ENCODE assay signal across 14 mouse cellular contexts in genomic region chr10:21889141-21889765, GRCm38 (mm10). TPM values are rescaled to one million over a fixed set of nuclear protein-coding genes. Genes with fewer than 3 reads are reported as not detected.
A peak's percentile ranks its signal among the peaks of the same experiment; 100 is the strongest.
DNase-seq lines count a peak whose midpoint lies in the region; ATAC-seq and TF ChIP-seq lines count a peak whose summit lies in the region.
"Had no signal": no experiment of that assay in that cellular context is flagged by ENCODE, and none has a peak within 500 bp of the region (broad histone marks: within the 10 kb centered on the region; RNA-seq: fewer than 3 reads in every experiment).

No protein-coding gene starts in this region.

- no peak overlapping the region for H3K9ac ChIP-seq in hindbrain, embryonic 13.5 days
- H3K9ac ChIP-seq: forebrain, embryonic 12.5 days; limb, embryonic 15.5 days; midbrain, embryonic 15.5 days; stomach, embryonic 15.5 days had no signal

- no peaks in the 10 kb centered on the region for H3K27me3 ChIP-seq in kidney, adult 2 months (replicated peaks; ENCODE audit: control insufficient read depth, insufficient read depth, low read length)
- no peaks in the 10 kb centered on the region for H3K27me3 ChIP-seq in hindbrain, embryonic 13.5 days
- H3K27me3 ChIP-seq: CH12.LX; forebrain, embryonic 12.5 days; limb, embryonic 15.5 days; midbrain, embryonic 15.5 days; stomach, embryonic 15.5 days had no signal

- TF ChIP-seq CTCF in kidney, adult 2 months (conservative IDR thresholded peaks at IDR 0.05; ENCODE audit: insufficient read depth, insufficient read length, low read depth, low read length) = no peak

- peak; percentile 33 for DNase-seq in kidney, adult 2 months
- no peak for DNase-seq in kidney, postnatal 36 days
- DNase-seq in ES-CJ7 (ENCODE audit: low read depth, low spot score) = peak; percentile 37
- DNase-seq in cerebellum, postnatal 14 days = no peak
- DNase-seq: cerebellum, adult 9-10 months; kidney, adult 18-20 months had no signal

- H3K4me2 ChIP-seq in hindbrain, embryonic 13.5 days = no peak overlapping the region
- H3K4me2 ChIP-seq: forebrain, embryonic 12.5 days; limb, embryonic 15.5 days; midbrain, embryonic 15.5 days; stomach, embryonic 15.5 days had no signal

- no peaks in the 10 kb centered on the region for H3K9me3 ChIP-seq in hindbrain, embryonic 13.5 days
- H3K9me3 ChIP-seq: forebrain, embryonic 12.5 days; limb, embryonic 15.5 days; midbrain, embryonic 15.5 days; stomach, embryonic 15.5 days had no signal

- 82% methylated on average over 3 of the region's 3 CpGs for WGBS in kidney, adult 2 months
- WGBS in macrophage (ENCODE audit: missing documents) = 54% methylated on average over 3 of the region's 3 CpGs
- WGBS in hindbrain, embryonic 13.5 days = 72% methylated on average over 3 of the region's 3 CpGs

- H3K27ac ChIP-seq in kidney, adult 2 months (ENCODE audit: insufficient read depth, low read depth, low read length) = no peak overlapping the region
- H3K27ac ChIP-seq in macrophage = peak overlapping the region; percentile 49
- no peak overlapping the region for H3K27ac ChIP-seq in hindbrain, embryonic 13.5 days
- H3K27ac ChIP-seq: forebrain, embryonic 12.5 days; limb, embryonic 15.5 days; midbrain, embryonic 15.5 days; stomach, embryonic 15.5 days had no signal

- no peaks in the 10 kb centered on the region for H3K36me3 ChIP-seq in kidney, adult 2 months (ENCODE audit: control insufficient read depth, insufficient read depth, low read length)
- no peaks in the 10 kb centered on the region for H3K36me3 ChIP-seq in macrophage (ENCODE audit: inconsistent target)
- H3K36me3 ChIP-seq in hindbrain, embryonic 13.5 days = peaks cover under 1% of the 10 kb centered on the region; the same call in 1 of the 2 replicates
- H3K36me3 ChIP-seq: forebrain, embryonic 12.5 days; limb, embryonic 15.5 days; stomach, embryonic 15.5 days had no signal

- H3K4me1 ChIP-seq in kidney, adult 2 months (ENCODE audit: control insufficient read depth, insufficient read depth, low read length) = no peaks in the 10 kb centered on the region
- H3K4me1 ChIP-seq in hindbrain, embryonic 13.5 days (replicated peaks) = peaks cover 18% of the 10 kb centered on the region
- H3K4me1 ChIP-seq: limb, embryonic 15.5 days; stomach, embryonic 15.5 days had no signal

- no peak overlapping the region for H3K4me3 ChIP-seq in kidney, adult 2 months (ENCODE audit: insufficient read depth, low read depth, low read length)
- no peak overlapping the region for H3K4me3 ChIP-seq in macrophage (ENCODE audit: inconsistent target)
- no peak overlapping the region for H3K4me3 ChIP-seq in hindbrain, embryonic 13.5 days
- H3K4me3 ChIP-seq: forebrain, embryonic 12.5 days; limb, embryonic 15.5 days; midbrain, embryonic 15.5 days; stomach, embryonic 15.5 days had no signal

- ATAC-seq in common myeloid progenitor, adult 5-6 weeks (replicated peaks; ENCODE audit: low read depth, poor library complexity, severe bottlenecking) = peak; percentile 96
- ATAC-seq in hindbrain, embryonic 13.5 days (ENCODE audit: low FRiP score) = no peak
- ATAC-seq: midbrain, embryonic 15.5 days had no signal

- TF ChIP-seq POLR2A in kidney, adult 2 months (IDR thresholded peaks at IDR 0.05; ENCODE audit: low read depth, low read length) = no peak

- no peaks in the 10 kb centered on the region for H3K79me2 ChIP-seq in macrophage (ENCODE audit: inconsistent target)

RNA-seq across cellular contexts. Expression of gene Sgk1, which starts 7.3 kb away (rescaled TPM):
- polyA plus RNA-seq in kidney, adult 2 months (2012; rRNA removed) = 73.3 and 76.5 TPM in 2 replicates
- 3.1 and 5.3 TPM in 2 replicates for total RNA-seq in common myeloid progenitor, adult 5-6 weeks (2017)
- 100 to 1,000 TPM in 18 of 26 experiments, 10 to 100 TPM in 8; 36.5 to 411 (median 145) TPM for total RNA-seq in macrophage (2018; cell fraction: chromatin; rRNA removed)
- total RNA-seq in macrophage (2018; cell fraction: cytosol; rRNA removed) = 100 to 1,000 TPM in 13 of 26 experiments, 10 to 100 TPM in 13; 28.4 to 201 (median 107) TPM
- total RNA-seq in macrophage (2018; cell fraction: nucleus; rRNA removed) = 100 to 1,000 TPM in 17 of 26 experiments, 10 to 100 TPM in 9; 46.0 to 325 (median 174) TPM
- 26.8 to 76.1 TPM (median 55.9 TPM) in 3 replicates for polyA plus RNA-seq in macrophage (2018)
- polyA plus RNA-seq in hindbrain, embryonic 13.5 days (2015; fragmentation: Nextera tagmentation; extraction: Ambion mirVana) = 37.0 and 40.0 TPM in 2 replicates

Comparison
In these comparisons a context has a peak if more than half of its experiments do, and no peak if none do; other contexts are left out.
1. DNase-seq: peak in kidney, adult 2 months (single experiment) and ES-CJ7 (single experiment); none in kidney, postnatal 36 days (0 of 2) and cerebellum, postnatal 14 days (0 of 2).